Mouse (Mus musculus) thymus, adult 2 months (tissue): Measurements from ENCODE around the gene Ubr3.

ENCODE experiments used
- CTCF ChIP-seq: fragments of 200-500 bp; IDR thresholded peaks from 2 replicates; pipeline ENCODE4 v1.5.1; 2012; ENCODE audit warnings: mild to moderate bottlenecking, control low read depth, low read length, moderate library complexity, borderline replicate concordance; ENCODE audit not compliant: control insufficient read depth, poor library complexity, insufficient read depth; ENCODE audit errors: extremely low read depth
- POLR2A ChIP-seq: fragments of 200-500 bp; IDR thresholded peaks from 2 replicates; pipeline ENCODE4 v1.6.1; 2012; ENCODE audit warnings: mild to moderate bottlenecking, low read length, control low read depth, moderate library complexity; ENCODE audit not compliant: control insufficient read depth, poor library complexity, insufficient read depth; ENCODE audit errors: extremely low read depth

DNA sequence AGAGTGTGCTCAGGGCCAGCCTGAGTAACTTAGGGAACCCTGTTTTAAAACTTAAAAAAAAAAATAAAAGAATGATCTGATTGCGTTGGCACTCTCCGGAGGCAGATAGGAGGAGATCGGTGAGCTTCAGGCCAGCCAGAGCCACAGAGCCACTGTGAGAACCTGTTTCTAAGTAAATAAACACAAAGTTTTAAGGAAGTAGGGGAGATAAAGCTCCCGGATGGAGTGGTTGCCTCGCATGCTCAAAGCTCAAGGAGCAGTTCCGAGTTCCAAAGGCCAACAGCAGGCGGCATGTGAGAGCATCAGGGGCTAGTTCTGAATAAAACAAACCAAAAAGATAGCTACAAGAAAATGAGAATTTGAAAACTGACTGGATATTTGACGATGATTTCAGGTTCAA, 40.7 kb upstream of the Ubr3 start:
- no peak for TF ChIP-seq POLR2A
- no peak for TF ChIP-seq CTCF
